Mouse (Mus musculus) limb, embryonic 11.5 days (tissue): ENCODE measurements at regions not wholly inside any gene's neighbourhood (a gene's known extent, or its start where the extent isn't known, plus 50 kb on each side); places are given as distances from the start of the nearest gene placed in this dataset.

Experiments
- ATAC-seq: fragments of 200-750 bp; cut with Nextera tagmentation; 2 replicates; pipeline ENCODE4 v1.8.0; 2017; ENCODE audit warnings: low read depth; ENCODE audit not compliant: insufficient number of reproducible peaks, low FRiP score, low TSS enrichment
- DNase-seq: peaks from one replicate; pipeline ENCODE4 v3.0.0-alpha.2; 2015; ENCODE audit warnings: low spot score
- H3K27ac ChIP-seq: fragments of 300-500 bp; sonication (generic); replicated peaks from 2 replicates; pipeline ENCODE4 v1.5.1; 2014; ENCODE audit warnings: low read depth, mild to moderate bottlenecking, low read length
- H3K27me3 ChIP-seq: fragments of 300-500 bp; sonication (generic); 2 replicates; pipeline ENCODE4 v1.6.1; 2014; ENCODE audit warnings: mild to moderate bottlenecking, low read length, mixed read lengths; ENCODE audit not compliant: control insufficient read depth, insufficient read depth
- H3K36me3 ChIP-seq: fragments of 300-500 bp; sonication (generic); 2 replicates; pipeline ENCODE4 v1.6.1; 2014; ENCODE audit warnings: mild to moderate bottlenecking, low read length, moderate library complexity, mixed read lengths; ENCODE audit not compliant: control insufficient read depth, insufficient read depth
- H3K4me1 ChIP-seq: fragments of 300-500 bp; sonication (generic); 2 replicates; pipeline ENCODE4 v1.6.1; 2014; ENCODE audit warnings: low read length, mixed read lengths; ENCODE audit not compliant: control insufficient read depth, insufficient read depth
- H3K4me2 ChIP-seq: fragments of 300-500 bp; sonication (generic); 2 replicates; pipeline ENCODE4 v1.6.1; 2014; ENCODE audit warnings: low read depth, mild to moderate bottlenecking, moderate library complexity; ENCODE audit not compliant: severe bottlenecking
- H3K4me3 ChIP-seq: fragments of 300-500 bp; sonication (generic); 2 replicates; pipeline ENCODE4 v1.5.1; 2014; ENCODE audit warnings: low read depth, low read length
- H3K9ac ChIP-seq: fragments of 300-500 bp; sonication (generic); 2 replicates; pipeline ENCODE4 v1.6.1; 2014; ENCODE audit warnings: mild to moderate bottlenecking, low read length
- H3K9me3 ChIP-seq: fragments of 300-500 bp; sonication (generic); 2 replicates; pipeline ENCODE4 v1.6.1; 2016; ENCODE audit warnings: low read length; ENCODE audit not compliant: control insufficient read depth
- WGBS: fragments of 180-500 bp; shearing (Covaris S2); extraction: QIAGEN DNeasy Blood & Tissue Kit; methylation state at CpG from one replicate; pipeline ENCODE4 v1.1.7; 2014; 5-methylcytosine and 5-hydroxymethylcytosine counted together

GRCm38 (mm10) chr14:76911271-76911670 is 125.3 kb upstream of the Ccdc122 start:
- Histone ChIP-seq H3K4me3 (no peak overlapping the region), H3K27ac (no peak overlapping the region), H3K4me2 (no peak overlapping the region), H3K9ac (no peak overlapping the region), H3K27me3 (no peaks in the 10 kb centered on the region), H3K36me3 (no peaks in the 10 kb centered on the region), H3K9me3 (no peaks in the 10 kb centered on the region), H3K4me1 (peaks cover 5% of the 10 kb centered on the region; the same call in 1 of the 2 replicates)
- WGBS, result 91% methylated on average over 5 of the region's 5 CpGs
- ATAC-seq, result no peak
- no peak for DNase-seq

GRCm38 (mm10) chr14:76910186-76910585 is 126.4 kb upstream of the Ccdc122 start:
- Histone ChIP-seq H3K27me3 (no peaks in the 10 kb centered on the region), H3K27ac (no peak overlapping the region)

GRCm38 (mm10) chr14:76907941-76908340 is 128.6 kb upstream of the Ccdc122 start:
- Histone ChIP-seq H3K4me2 (no peak overlapping the region), H3K36me3 (no peaks in the 10 kb centered on the region), H3K27ac (no peak overlapping the region), H3K9me3 (no peaks in the 10 kb centered on the region), H3K4me1 (peaks cover 5% of the 10 kb centered on the region; the same call in 1 of the 2 replicates), H3K27me3 (no peaks in the 10 kb centered on the region), H3K4me3 (no peak overlapping the region), H3K9ac (no peak overlapping the region)
- no peak for ATAC-seq
- WGBS, result 56% methylated on average over 5 of the region's 5 CpGs
- DNase-seq, result no peak

More at GRCm38 (mm10) chr14:76910186-76910585, 126.4 kb upstream of the Ccdc122 start:
- DNase-seq (no peak), ATAC-seq (no peak)
- peaks cover 5% of the 10 kb centered on the region; the same call in 1 of the 2 replicates for H3K4me1 ChIP-seq
- H3K4me3 ChIP-seq, result no peak overlapping the region
- no peaks in the 10 kb centered on the region for H3K36me3 ChIP-seq
- H3K4me2 ChIP-seq, result no peak overlapping the region
- 90% methylated on average over 5 of the region's 5 CpGs for WGBS
- no peaks in the 10 kb centered on the region for H3K9me3 ChIP-seq
- H3K9ac ChIP-seq, result no peak overlapping the region

- Histone ChIP-seq H3K27ac (no peak overlapping the region), H3K4me2 (no peak overlapping the region), H3K4me3 (no peak overlapping the region), H3K36me3 (no peaks in the 10 kb centered on the region), H3K4me1 (no peaks in the 10 kb centered on the region), H3K27me3 (no peaks in the 10 kb centered on the region), H3K9me3 (no peaks in the 10 kb centered on the region), H3K9ac (no peak overlapping the region)
- ATAC-seq, result no peak
- WGBS, result 84% methylated on average over 1 of the region's 1 CpGs
- no peak for DNase-seq
These were observed 133.4 kb upstream of the Ccdc122 start for GRCm38 (mm10) chr14:76902962-76903757.

GRCm38 (mm10) chr14:76901490-76901889 is 135.1 kb upstream of the Ccdc122 start:
- DNase-seq (no peak), ATAC-seq (no peak)
- H3K27me3 ChIP-seq, result no peaks in the 10 kb centered on the region
- no peak overlapping the region for H3K4me2 ChIP-seq
- H3K4me3 ChIP-seq, result no peak overlapping the region
- WGBS, result 87% methylated on average over 3 of the region's 3 CpGs
- no peaks in the 10 kb centered on the region for H3K36me3 ChIP-seq
- no peaks in the 10 kb centered on the region for H3K4me1 ChIP-seq
- H3K27ac ChIP-seq, result no peak overlapping the region
- H3K9me3 ChIP-seq, result no peaks in the 10 kb centered on the region
- H3K9ac ChIP-seq, result no peak overlapping the region

GRCm38 (mm10) chr14:76899331-76899730 is 137.2 kb upstream of the Ccdc122 start:
- Histone ChIP-seq H3K9ac (no peak overlapping the region), H3K9me3 (no peaks in the 10 kb centered on the region), H3K4me2 (no peak overlapping the region), H3K27me3 (no peaks in the 10 kb centered on the region), H3K36me3 (no peaks in the 10 kb centered on the region), H3K27ac (no peak overlapping the region), H3K4me1 (no peaks in the 10 kb centered on the region), H3K4me3 (no peak overlapping the region)
- ATAC-seq (no peak), DNase-seq (no peak)
- 28% methylated on average over 3 of the region's 3 CpGs for WGBS

GRCm38 (mm10) chr14:76887708-76888107 is 148.9 kb upstream of the Ccdc122 start:
- no peak overlapping the region for H3K4me2 ChIP-seq
- DNase-seq, result no peak
- H3K4me3 ChIP-seq, result no peak overlapping the region
- WGBS, result 43% methylated on average over 3 of the region's 3 CpGs
- no peak overlapping the region for H3K27ac ChIP-seq
- no peaks in the 10 kb centered on the region for H3K9me3 ChIP-seq
- H3K4me1 ChIP-seq, result peaks cover 5% of the 10 kb centered on the region
- no peak for ATAC-seq
- H3K36me3 ChIP-seq, result no peaks in the 10 kb centered on the region
- H3K9ac ChIP-seq, result no peak overlapping the region
- no peaks in the 10 kb centered on the region for H3K27me3 ChIP-seq

GRCm38 (mm10) chr14:76887201-76887600 is 149.4 kb upstream of the Ccdc122 start:
- Histone ChIP-seq H3K4me3 (no peak overlapping the region), H3K27me3 (no peaks in the 10 kb centered on the region), H3K4me2 (no peak overlapping the region), H3K9ac (no peak overlapping the region), H3K4me1 (peaks cover 8% of the 10 kb centered on the region), H3K27ac (no peak overlapping the region), H3K9me3 (no peaks in the 10 kb centered on the region), H3K36me3 (no peaks in the 10 kb centered on the region)
- 80% methylated on average over 3 of the region's 3 CpGs for WGBS
- DNase-seq (no peak), ATAC-seq (no peak)
